Mouse (Mus musculus) embryonic fibroblast, embryonic 13.5 days (primary cell): ENCODE results near the gene Col5a1. TPM values are rescaled to one million over a fixed set of nuclear protein-coding genes. Genes with fewer than 3 reads are reported as not detected.

Experiments used
- H3K27ac ChIP-seq: 2 replicates; pipeline ENCODE4 v1.5.1; 2012; ENCODE audit warnings: low read length, control low read depth, inconsistent platforms; ENCODE audit not compliant: insufficient read depth
- H3K4me1 ChIP-seq: 2 replicates; pipeline ENCODE4 v1.6.1; 2011; ENCODE audit warnings: low read length; ENCODE audit not compliant: control insufficient read depth, insufficient read depth
- H3K4me3 ChIP-seq: 2 replicates; pipeline ENCODE4 v1.5.1; 2011; ENCODE audit warnings: mild to moderate bottlenecking, control low read depth, low read length; ENCODE audit not compliant: insufficient read depth
- CTCF ChIP-seq: IDR thresholded peaks from 2 replicates; pipeline ENCODE4 v1.5.1; 2011; ENCODE audit warnings: mild to moderate bottlenecking, control low read depth, low read length, moderate library complexity, borderline replicate concordance; ENCODE audit not compliant: insufficient read depth
- POLR2A ChIP-seq: IDR thresholded peaks from 2 replicates; pipeline ENCODE4 v1.6.1; 2011; ENCODE audit warnings: low read depth, mild to moderate bottlenecking, control low read depth, low read length, moderate library complexity
- polyA plus RNA-seq: library from polyadenylated mRNA; stranded (reverse); fragments of >200 nt; gene quantifications from 2 replicates; pipeline ENCODE4 v1.2.4, GENCODE M21; 2011; ENCODE audit warnings: low read depth; ENCODE audit not compliant: missing spikeins, insufficient read length

Gene Col5a1
- polyA plus RNA-seq, 1 experiment, result 997 TPM

DNA sequence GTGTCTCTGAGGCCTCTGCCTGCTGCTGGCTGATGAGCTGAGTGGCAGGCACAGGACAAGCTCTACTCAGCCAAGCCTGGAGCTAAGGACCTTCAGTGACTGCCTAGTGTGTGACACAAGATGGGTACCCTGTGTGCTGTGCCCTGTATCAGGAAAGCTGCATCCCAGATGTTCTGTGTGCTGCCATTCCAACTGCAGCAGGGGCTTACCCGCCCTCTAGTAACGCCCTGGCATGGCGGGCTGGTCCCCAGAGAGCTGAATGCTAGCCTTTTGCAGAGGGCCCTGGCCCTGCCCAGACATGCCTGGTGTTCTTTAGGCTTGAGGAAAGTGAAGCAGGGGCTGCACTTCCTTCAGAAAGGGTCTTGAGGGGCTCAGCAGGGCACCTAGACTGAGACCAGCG, 9.4 kb downstream of the Col5a1 start:
- H3K27ac ChIP-seq, result peak overlapping the region; percentile 74
- TF ChIP-seq CTCF (no peak), POLR2A (no peak)
- no peak overlapping the region for H3K4me3 ChIP-seq
- peaks cover 48% of the 10 kb centered on the region for H3K4me1 ChIP-seq

GRCm38 (mm10) chr2:27897161-27897560, 10.9 kb downstream of the Col5a1 start:
- Histone ChIP-seq H3K27ac (peak overlapping the region; percentile 74; the same call in 1 of the 2 replicates), H3K4me1 (peaks cover 43% of the 10 kb centered on the region), H3K4me3 (no peak overlapping the region)
- no peak for TF ChIP-seq CTCF
- TF ChIP-seq POLR2A, result no peak

DNA sequence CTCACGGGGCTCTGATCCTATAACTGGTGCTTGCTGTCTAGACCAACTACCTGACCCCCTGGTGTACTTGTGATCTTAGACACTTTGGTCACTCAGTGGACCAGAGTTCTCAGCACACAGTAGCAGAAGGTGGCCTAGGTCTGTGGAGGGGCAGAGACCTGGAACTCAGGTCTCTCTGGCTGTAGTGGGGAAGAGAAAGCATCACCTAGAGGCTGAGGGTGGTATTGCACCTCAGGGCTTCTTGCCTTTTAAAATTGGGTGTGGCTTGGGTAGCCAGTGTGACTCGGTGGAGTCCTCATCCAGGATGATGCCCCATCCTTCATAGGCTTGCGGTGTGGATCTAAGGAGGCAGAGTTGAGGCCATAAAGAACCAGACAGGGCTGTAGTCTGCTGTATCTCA, 13.7 kb downstream of the Col5a1 start:
- peak overlapping the region; percentile 10; the same call in 1 of the 2 replicates for H3K27ac ChIP-seq
- TF ChIP-seq POLR2A (no peak), CTCF (no peak; the same call in 1 of the 2 replicates)
- peaks cover 37% of the 10 kb centered on the region for H3K4me1 ChIP-seq
- H3K4me3 ChIP-seq, result no peak overlapping the region

DNA sequence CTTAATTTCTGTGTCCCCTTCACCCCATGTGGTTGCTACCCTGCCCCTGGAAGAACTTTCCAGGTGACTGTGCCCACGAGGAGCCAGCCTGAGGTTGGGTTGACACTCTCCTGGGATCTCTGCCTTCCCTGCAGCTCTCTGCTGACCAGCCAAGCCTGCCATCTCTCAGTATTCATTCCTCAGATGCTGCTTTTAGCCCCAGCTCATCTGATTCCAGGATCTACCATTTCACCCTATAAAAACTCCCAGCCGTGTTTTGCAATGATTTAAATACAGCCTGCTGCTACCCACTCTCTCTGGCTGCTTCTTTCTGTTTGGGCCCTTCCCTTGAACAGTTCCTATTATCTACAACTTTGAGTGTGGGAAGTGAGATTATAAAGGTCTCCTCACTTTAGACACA, 14.9 kb downstream of the Col5a1 start:
- H3K4me3 ChIP-seq, result no peak overlapping the region
- no peak for TF ChIP-seq CTCF
- no peak for TF ChIP-seq POLR2A
- H3K4me1 ChIP-seq, result peaks cover 29% of the 10 kb centered on the region
- 0 out of 2 replicates have a peak overlapping the region, but pooled peaks have one; percentile 0 for H3K27ac ChIP-seq

DNA sequence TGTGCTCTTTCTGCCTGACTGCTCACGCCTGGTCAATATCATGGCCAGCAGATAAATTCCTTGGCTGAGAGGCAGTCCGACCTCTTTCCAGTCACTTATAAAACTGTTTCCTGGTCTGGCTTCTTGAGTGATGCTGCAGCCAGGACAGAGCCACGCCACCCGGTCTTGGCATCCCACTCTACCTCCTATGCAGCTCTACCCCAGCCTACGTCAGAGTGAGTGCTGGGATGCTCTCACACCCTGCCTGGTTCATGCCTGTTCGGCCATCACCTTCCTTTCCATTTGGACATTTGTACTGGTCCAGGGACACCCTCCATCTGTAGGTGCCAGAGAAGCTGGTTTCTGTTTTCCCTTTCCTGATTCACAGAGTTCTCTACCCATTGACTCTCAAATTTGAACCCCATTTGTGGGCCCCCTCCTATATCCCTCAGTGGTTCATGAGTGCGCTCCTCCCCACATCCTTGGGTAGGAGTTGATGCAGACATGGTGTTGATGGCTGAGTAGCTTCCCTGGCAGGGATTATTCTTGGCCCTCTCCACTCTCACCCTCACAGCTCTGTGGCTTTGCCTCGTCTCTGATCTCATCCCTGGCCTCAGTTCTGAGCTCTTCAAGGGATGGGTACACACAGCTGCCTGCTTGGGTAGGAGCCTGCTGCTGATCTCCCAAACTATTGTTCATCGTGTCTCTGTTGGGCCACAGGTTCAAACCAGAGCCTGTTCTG, 15.5 kb downstream of the Col5a1 start:
- TF ChIP-seq CTCF (no peak), POLR2A (no peak)
- Histone ChIP-seq H3K27ac (0 out of 2 replicates have a peak overlapping the region, but pooled peaks have one; percentile 1), H3K4me1 (peaks cover 23% of the 10 kb centered on the region), H3K4me3 (no peak overlapping the region)

- no peak for TF ChIP-seq CTCF
- TF ChIP-seq POLR2A, result no peak
- Histone ChIP-seq H3K27ac (no peak overlapping the region), H3K4me3 (no peak overlapping the region), H3K4me1 (peaks cover 21% of the 10 kb centered on the region)
These were observed 16.1 kb downstream of the Col5a1 start for GRCm38 (mm10) chr2:27902318-27902717.

- TF ChIP-seq CTCF, result no peak
- no peak for TF ChIP-seq POLR2A
- Histone ChIP-seq H3K27ac (no peak overlapping the region), H3K4me3 (no peak overlapping the region), H3K4me1 (peaks cover 14% of the 10 kb centered on the region)
These were observed 19.2 kb downstream of the Col5a1 start for GRCm38 (mm10) chr2:27905411-27905810.

- H3K4me1 ChIP-seq, result peaks cover 10% of the 10 kb centered on the region
These were observed 24.3 kb downstream of the Col5a1 start for GRCm38 (mm10) chr2:27910501-27910900.

GRCm38 (mm10) chr2:27912546-27913275, 26.5 kb downstream of the Col5a1 start:
- Histone ChIP-seq H3K27ac (no peak overlapping the region), H3K4me3 (no peak overlapping the region), H3K4me1 (peaks cover 28% of the 10 kb centered on the region)
- TF ChIP-seq POLR2A (no peak), CTCF (no peak)

More at GRCm38 (mm10) chr2:27910501-27910900, 24.3 kb downstream of the Col5a1 start:
- H3K27ac ChIP-seq, result no peak overlapping the region
- peak; percentile 38; the same call in 1 of the 2 replicates for TF ChIP-seq POLR2A
- TF ChIP-seq CTCF, result no peak
- no peak overlapping the region for H3K4me3 ChIP-seq

GRCm38 (mm10) chr2:27915726-27916125, 29.5 kb downstream of the Col5a1 start:
- no peak overlapping the region for H3K27ac ChIP-seq

More at GRCm38 (mm10) chr2:27915726-27916125, 29.5 kb downstream of the Col5a1 start:
- Histone ChIP-seq H3K4me3 (no peak overlapping the region), H3K4me1 (peaks cover 30% of the 10 kb centered on the region)
- TF ChIP-seq CTCF, result peak; percentile 61; the same call in 1 of the 2 replicates
- no peak for TF ChIP-seq POLR2A
